In genomic region chr17:28802006-28802481, GRCm38 (mm10) we compare ENCODE assay signal across 8 mouse cellular contexts. TPM values are rescaled to one million over a fixed set of nuclear protein-coding genes. Genes with fewer than 3 reads are reported as not detected.
DNase-seq lines count a peak whose midpoint lies in the region; ATAC-seq and TF ChIP-seq lines count a peak whose summit lies in the region.

No protein-coding gene starts in this region.

- H3K9ac ChIP-seq in heart, embryonic 15.5 days: peak overlapping the region; percentile 73
- peak overlapping the region; percentile 79 for H3K9ac ChIP-seq in embryonic facial prominence, embryonic 11.5 days (replicated peaks; ENCODE audit: low read length)

- 2% methylated on average over 18 of the region's 18 CpGs for WGBS in heart, embryonic 15.5 days
- WGBS in embryonic facial prominence, embryonic 11.5 days: under 1% methylated on average over 18 of the region's 18 CpGs
- WGBS in limb, embryonic 10.5 days: 1% methylated on average over 18 of the region's 18 CpGs
- WGBS in olfactory bulb, adult 2 months: 2% methylated on average over 18 of the region's 18 CpGs

- no peak for TF ChIP-seq POLR2A in olfactory bulb, adult 2 months (IDR thresholded peaks at IDR 0.05; ENCODE audit: insufficient read depth, low read depth, low read length)

- H3K9me3 ChIP-seq in heart, embryonic 15.5 days (replicated peaks): no peaks in the 10 kb centered on the region
- H3K9me3 ChIP-seq in embryonic facial prominence, embryonic 11.5 days (replicated peaks; ENCODE audit: control insufficient read depth, low read length): no peaks in the 10 kb centered on the region
- H3K9me3 ChIP-seq in limb, embryonic 10.5 days (replicated peaks): no peaks in the 10 kb centered on the region

- H3K36me3 ChIP-seq in heart, embryonic 15.5 days: peaks cover 13% of the 10 kb centered on the region
- peaks cover 2% of the 10 kb centered on the region for H3K36me3 ChIP-seq in embryonic facial prominence, embryonic 11.5 days (replicated peaks; ENCODE audit: control insufficient read depth, insufficient read depth, low read depth, low read length)
- peaks cover 32% of the 10 kb centered on the region for H3K36me3 ChIP-seq in limb, embryonic 10.5 days

- no peak for ATAC-seq in heart, embryonic 15.5 days (replicated peaks; ENCODE audit: insufficient number of reproducible peaks, insufficient read depth, low FRiP score, low read depth)
- ATAC-seq in embryonic facial prominence, embryonic 11.5 days (replicated peaks; ENCODE audit: insufficient number of reproducible peaks, low FRiP score, low TSS enrichment, low read depth): peak; percentile 32; the same call in 1 of the 2 replicates

- no peak for DNase-seq in heart, postnatal 4 days
- peak; percentile 46 for DNase-seq in CD4-positive helper T cell, adult 2 months (ENCODE audit: low read depth, low spot score)
- DNase-seq in embryonic facial prominence, embryonic 11.5 days (ENCODE audit: low spot score): peak; percentile 64
- DNase-seq in limb, embryonic 10.5 days (ENCODE audit: low spot score): no peak
- no peak for DNase-seq in Muller cell, postnatal 12 days (ENCODE audit: inconsistent ontology term)
- DNase-seq in lung, postnatal 4 days: no peak

- peaks cover 36% of the 10 kb centered on the region for H3K4me1 ChIP-seq in heart, embryonic 15.5 days (replicated peaks)
- no peaks in the 10 kb centered on the region; the same call in 1 of the 2 replicates for H3K4me1 ChIP-seq in embryonic facial prominence, embryonic 11.5 days (ENCODE audit: control insufficient read depth, insufficient read depth, low read length)
- peaks cover 29% of the 10 kb centered on the region for H3K4me1 ChIP-seq in limb, embryonic 10.5 days
- peaks cover 16% of the 10 kb centered on the region for H3K4me1 ChIP-seq in olfactory bulb, adult 2 months (ENCODE audit: control insufficient read depth, insufficient read depth, low read length)

- TF ChIP-seq CTCF in olfactory bulb, adult 2 months (IDR thresholded peaks at IDR 0.05; ENCODE audit: insufficient read depth, low read depth, low read length): no peak

- H3K4me2 ChIP-seq in heart, embryonic 15.5 days: peak overlapping the region; percentile 97
- H3K4me2 ChIP-seq in embryonic facial prominence, embryonic 11.5 days (ENCODE audit: low read depth, low read length): peak overlapping the region; percentile 55

- H3K4me3 ChIP-seq in heart, embryonic 15.5 days: peak overlapping the region; percentile 93
- peak overlapping the region; percentile 96 for H3K4me3 ChIP-seq in embryonic facial prominence, embryonic 11.5 days (ENCODE audit: low read depth, low read length)
- peak overlapping the region; percentile 94 for H3K4me3 ChIP-seq in limb, embryonic 10.5 days
- peak overlapping the region; percentile 97 for H3K4me3 ChIP-seq in olfactory bulb, adult 2 months (ENCODE audit: insufficient read depth, low read depth, low read length)

- H3K27me3 ChIP-seq in heart, embryonic 15.5 days: no peaks in the 10 kb centered on the region
- no peaks in the 10 kb centered on the region for H3K27me3 ChIP-seq in embryonic facial prominence, embryonic 11.5 days (ENCODE audit: control insufficient read depth, insufficient read depth, low read length)
- H3K27me3 ChIP-seq in limb, embryonic 10.5 days (ENCODE audit: low read depth, poor library complexity, severe bottlenecking): no peaks in the 10 kb centered on the region

- H3K27ac ChIP-seq in heart, embryonic 15.5 days: peak overlapping the region; percentile 37
- H3K27ac ChIP-seq in embryonic facial prominence, embryonic 11.5 days (replicated peaks; ENCODE audit: low read depth, low read length): peak overlapping the region; percentile 44
- H3K27ac ChIP-seq in limb, embryonic 10.5 days: peak overlapping the region; percentile 100
- peak overlapping the region; percentile 50; the same call in 1 of the 2 replicates for H3K27ac ChIP-seq in olfactory bulb, adult 2 months (ENCODE audit: insufficient read depth, low read depth, low read length)

RNA-seq across cellular contexts. Expression of gene Brpf3, which starts 1.2 kb away (rescaled TPM):
- polyA plus RNA-seq in heart, embryonic 15.5 days (2015; fragmentation: Nextera tagmentation; extraction: Ambion mirVana): 5.2 and 11.1 TPM in 2 replicates
- total RNA-seq in heart, postnatal 4 days (2021): 10 to 100 TPM; 22.8 to 25.9 TPM
- polyA plus RNA-seq in embryonic facial prominence, embryonic 11.5 days (2014; fragmentation: Nextera tagmentation; extraction: Ambion mirVana): 5.9 and 6.8 TPM in 2 replicates
- polyA plus RNA-seq in limb, embryonic 10.5 days (2016; fragmentation: Nextera tagmentation; extraction: Ambion mirVana): 11.6 and 14.0 TPM in 2 replicates
- not detected in 2 replicates for polyA plus RNA-seq in olfactory bulb, adult 2 months (2012; ENCODE audit: insufficient read depth, insufficient read length, low replicate concordance, missing spikeins)

RNA-seq across cellular contexts. Expression of gene Mapk13, which starts 32.9 kb away (rescaled TPM):
- 3.6 and 8.6 TPM in 2 replicates for polyA plus RNA-seq in heart, embryonic 15.5 days (2015; fragmentation: Nextera tagmentation; extraction: Ambion mirVana)
- total RNA-seq in heart, postnatal 4 days (2021): under 1 TPM; 0.47 to 0.50 TPM
- polyA plus RNA-seq in embryonic facial prominence, embryonic 11.5 days (2014; fragmentation: Nextera tagmentation; extraction: Ambion mirVana): 10.3 and 11.5 TPM in 2 replicates
- 8.2 and 8.6 TPM in 2 replicates for polyA plus RNA-seq in limb, embryonic 10.5 days (2016; fragmentation: Nextera tagmentation; extraction: Ambion mirVana)
- not detected in 2 replicates for polyA plus RNA-seq in olfactory bulb, adult 2 months (2012; ENCODE audit: insufficient read depth, insufficient read length, low replicate concordance, missing spikeins)

RNA-seq across cellular contexts. Expression of gene Pnpla1, which starts 56.2 kb away (rescaled TPM):
- polyA plus RNA-seq in heart, embryonic 15.5 days (2015; fragmentation: Nextera tagmentation; extraction: Ambion mirVana): not detected in 2 replicates
- under 1 TPM in 1 of 2 experiments, not detected in 1; 0.07 TPM for total RNA-seq in heart, postnatal 4 days (2021)
- not detected in 2 replicates for polyA plus RNA-seq in embryonic facial prominence, embryonic 11.5 days (2014; fragmentation: Nextera tagmentation; extraction: Ambion mirVana)
- 0.03 and 0.04 TPM in 2 replicates for polyA plus RNA-seq in limb, embryonic 10.5 days (2016; fragmentation: Nextera tagmentation; extraction: Ambion mirVana)
- not detected in 2 replicates for polyA plus RNA-seq in olfactory bulb, adult 2 months (2012; ENCODE audit: insufficient read depth, insufficient read length, low replicate concordance, missing spikeins)

Comparison
In these comparisons a context has a peak if more than half of its experiments do, and no peak if none do; other contexts are left out.
1. H3K27ac ChIP-seq: peak in every context shown above with its lines; median percentile 100 in limb, embryonic 10.5 days; 50 in olfactory bulb, adult 2 months; 44 in embryonic facial prominence, embryonic 11.5 days; 37 in heart, embryonic 15.5 days.
2. DNase-seq: peak in CD4-positive helper T cell, adult 2 months (single experiment) and embryonic facial prominence, embryonic 11.5 days (single experiment); none in heart, postnatal 4 days (single experiment), limb, embryonic 10.5 days (single experiment), Muller cell, postnatal 12 days (single experiment) and lung, postnatal 4 days (0 of 2).
3. Peak in every context shown above with its lines, with median percentiles within 50 percentile points of each other: H3K4me3 ChIP-seq.